Mouse (Mus musculus): ENCODE measurements around the gene Pard3. TPM values are rescaled to one million over a fixed set of nuclear protein-coding genes. Genes with fewer than 3 reads are reported as not detected.

Gene Pard3
- total RNA-seq, 1 experiment from 2014 or later = not detected

DNA sequence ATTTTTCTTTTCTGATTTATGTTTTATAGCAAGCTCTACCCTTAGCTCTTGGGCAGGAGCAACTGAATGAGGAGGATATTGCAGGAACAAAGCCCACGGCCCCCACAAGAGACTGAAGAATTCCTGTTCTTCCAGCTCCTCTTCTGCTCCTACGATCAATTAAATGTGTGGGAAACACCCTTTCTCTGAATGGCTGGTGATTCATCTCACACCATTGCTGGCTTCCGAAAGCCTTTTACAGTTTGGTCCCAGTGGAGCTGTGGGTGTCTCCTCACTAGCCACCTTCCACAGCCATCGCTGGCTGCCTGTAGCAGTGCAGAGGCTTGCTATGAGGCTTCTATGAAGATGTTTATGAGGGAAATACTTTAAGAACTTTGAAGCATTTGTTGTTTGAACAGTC lies 550.5 kb downstream of the Pard3 start:
- ATAC-seq (replicated peaks; ENCODE audit: low read depth, poor library complexity, severe bottlenecking) = no peak

DNA sequence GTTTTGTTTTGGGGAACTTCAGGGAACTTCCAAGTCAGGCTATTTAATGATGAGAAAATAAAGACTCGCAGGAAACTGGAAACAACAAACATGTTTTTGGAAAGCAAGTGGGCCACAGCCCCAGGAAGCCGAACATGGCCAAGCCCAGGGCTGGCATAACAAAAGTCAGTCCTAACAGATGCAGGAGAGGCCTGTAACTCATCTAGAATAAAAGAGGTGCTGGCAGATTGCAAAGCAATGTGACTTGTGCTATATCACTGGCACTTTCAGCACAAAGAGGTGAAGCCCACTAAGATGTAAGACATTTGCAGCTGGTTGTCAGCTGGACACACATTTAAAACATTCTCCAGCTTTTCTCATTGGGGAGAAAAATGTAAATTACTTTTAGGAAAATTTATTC lies 553.0 kb downstream of the Pard3 start:
- no peak for ATAC-seq (replicated peaks; ENCODE audit: low read depth, poor library complexity, severe bottlenecking)

DNA sequence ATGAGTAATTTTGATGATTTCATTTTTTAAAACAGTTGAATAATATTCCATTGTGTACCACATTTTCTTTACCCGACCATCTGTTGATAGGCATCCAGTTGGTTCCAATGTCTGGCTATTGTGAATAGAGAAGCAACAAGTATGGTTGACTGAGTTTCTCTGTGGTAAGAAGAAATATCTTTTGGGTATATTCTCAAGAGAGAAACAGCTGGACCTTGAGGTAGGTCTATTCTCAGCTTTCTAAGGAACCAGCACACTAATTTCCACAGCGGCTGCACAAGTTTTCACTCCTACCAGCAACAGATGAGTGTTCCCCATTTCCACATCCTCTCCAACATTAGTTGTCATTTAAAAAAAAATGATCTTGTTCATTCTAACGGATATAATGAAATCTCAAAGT lies 558.4 kb downstream of the Pard3 start:
- no peak for ATAC-seq (replicated peaks; ENCODE audit: low read depth, poor library complexity, severe bottlenecking)

GRCm38 (mm10) chr8:127638232-127639087 lies 574.8 kb downstream of the Pard3 start:
- ATAC-seq (replicated peaks; ENCODE audit: low read depth, poor library complexity, severe bottlenecking) = no peak

GRCm38 (mm10) chr8:127639088-127639453 lies 575.4 kb downstream of the Pard3 start:
- ATAC-seq (replicated peaks; ENCODE audit: low read depth, poor library complexity, severe bottlenecking) = no peak

GRCm38 (mm10) chr8:127655559-127655958 lies 591.9 kb downstream of the Pard3 start:
- no peak for ATAC-seq (replicated peaks; ENCODE audit: low read depth, poor library complexity, severe bottlenecking)

Other genes starting within 250 kb of the Pard3 start
- gene Tomm20, start 118.0 kb upstream of the Pard3 start, total RNA-seq (2017) = 126 and 160 TPM in 2 replicates
- 40.5 and 44.6 TPM in 2 replicates for gene Rbm34, start 92.8 kb upstream of the Pard3 start, total RNA-seq (2017)

Data from common myeloid progenitor, adult 5-6 weeks (primary cell).